Mouse (Mus musculus) heart, postnatal 0 days (tissue): ENCODE data around the gene Psmb9.

Experiments used
- CTCF ChIP-seq: IDR thresholded peaks from 2 replicates; pipeline ENCODE4 v1.5.1; 2016; ENCODE audit warnings: antibody characterized with exemption, control low read depth, low read depth
- EP300 ChIP-seq: IDR thresholded peaks from 2 replicates; pipeline ENCODE4 v1.6.1; 2016; ENCODE audit warnings: antibody characterized with exemption, low read depth

DNA sequence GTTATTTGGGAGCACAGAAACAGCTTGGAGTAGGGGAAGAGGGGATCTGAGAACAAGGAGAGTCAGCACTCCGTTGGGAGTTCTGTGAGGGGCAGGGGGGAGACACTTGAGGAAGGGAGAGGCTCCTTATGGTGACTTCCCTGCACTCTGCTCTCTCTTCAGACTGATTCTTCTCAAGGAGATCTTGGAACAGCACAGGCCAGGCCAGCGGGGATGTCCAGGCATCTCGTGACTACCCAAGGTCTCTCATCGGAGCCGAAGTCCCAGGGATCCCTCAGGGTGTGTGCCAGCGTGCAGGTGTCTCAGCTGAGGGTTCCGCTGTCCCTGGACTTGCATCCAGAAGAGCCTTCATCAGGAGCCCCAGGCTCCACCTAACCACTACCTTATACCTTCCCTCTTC is 48.9 kb downstream of the Psmb9 start:
- TF ChIP-seq EP300, result no peak
- TF ChIP-seq CTCF, result no peak
